Mouse (Mus musculus) ovary, adult 10 weeks (tissue): ENCODE data around the gene Slc6a12. TPM values are rescaled to one million over a fixed set of nuclear protein-coding genes. Genes with fewer than 3 reads are reported as not detected.

Experiments
- polyA plus RNA-seq: library from polyadenylated mRNA; stranded (reverse); fragments of 350-450 nt; fragmentation: Illumina TruSeq; extraction: RNeasy Lipid Tissue Mini Kit (QIAGEN cat#74804); gene quantifications from one replicate; pipeline ENCODE4 v1.2.3, GENCODE M21; 2014

Slc6a12 gene
- polyA plus RNA-seq: not detected

GRCm38 (mm10) chr6:121343026-121343770 lies at the start of gene Slc6a12:
Gene Slc6a12, plus strand, starts transcription at chr6:121343076.

DNA sequence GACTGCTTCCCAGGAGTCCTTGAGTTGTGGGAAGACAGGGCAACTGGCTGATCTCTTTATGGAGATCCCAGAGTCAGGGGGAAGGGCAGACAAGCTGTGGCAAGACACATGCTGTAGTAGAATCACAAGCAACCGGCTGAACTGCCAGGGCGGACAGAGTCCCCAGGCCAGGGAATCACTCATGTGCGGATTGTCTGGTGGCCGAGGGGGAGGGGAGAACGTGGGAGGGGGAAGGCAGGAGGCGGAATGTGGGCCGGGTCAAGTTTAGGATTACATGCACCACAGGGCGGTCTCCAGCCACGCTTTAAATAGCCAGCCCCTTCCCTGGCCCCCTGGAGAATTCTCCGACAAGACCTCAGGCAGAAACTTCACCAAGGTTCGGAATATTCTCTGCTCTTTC lies 42.9 kb upstream of the Slc6a12 start, which contains the start of gene Slc6a13:
Slc6a13 (plus strand) TSS at position 274 of the 400 bp plus-strand sequence.

Other genes with a start within 250 kb of the Slc6a12 start
- 17.4 TPM for gene Mical3, start 212.1 kb upstream of the Slc6a12 start, polyA plus RNA-seq
- 2.9 TPM for gene Pex26, start 159.4 kb upstream of the Slc6a12 start, polyA plus RNA-seq
- 0.20 TPM for gene Tuba8, start 132.4 kb upstream of the Slc6a12 start, polyA plus RNA-seq
- 3.6 TPM for gene Usp18, start 97.2 kb upstream of the Slc6a12 start, polyA plus RNA-seq
- not detected for gene Slc6a13, start 42.8 kb upstream of the Slc6a12 start, polyA plus RNA-seq
- gene Iqsec3, start 130.6 kb downstream of the Slc6a12 start, polyA plus RNA-seq: not detected